Mouse (Mus musculus) left cerebral cortex, adult 18-20 months (tissue): ENCODE data around the gene Gab3. TPM values are rescaled to one million over a fixed set of nuclear protein-coding genes. Genes with fewer than 3 reads are reported as not detected.

Experiments used
- DNase-seq, 2 experiments: peaks; one replicate each; pipeline ENCODE4 v3.0.0; 2021 to 2022; ENCODE audit warnings: low spot score in 2 of 2, mixed read lengths in 1 of 2
- long read RNA-seq, 2 experiments: library from polyadenylated mRNA; stranded (forward); transcript quantifications; one replicate each; pipeline ENCODE4 v2.0.0; 2021
- total RNA-seq, 2 experiments: library from RNA; stranded (reverse); gene quantifications; 2 replicates each; pipeline ENCODE4 v1.2.3; 2021

Gab3 gene
- 1 to 10 TPM; 1.8 to 2.1 TPM for total RNA-seq
- long read RNA-seq, experiment 1, partial matches to known transcripts = 0 of 3 reads
- long read RNA-seq, experiment 1, other reads (novel, unspliced or antisense) = 2 of 3 reads
- long read RNA-seq, experiment 2, partial matches to known transcripts = 0 of 1 reads
- long read RNA-seq, experiment 2, other reads (novel, unspliced or antisense) = 1 of 1 reads

GRCm38 (mm10) chrX:75084774-75085508, at the start of gene Gab3:
TSS of gene Gab3 (minus strand) at chrX:75085458.
- peak; percentile 5 to 36 for DNase-seq

- DNase-seq = peak; percentile 42 to 65
Observed at GRCm38 (mm10) chrX:75130467-75131160, 45.4 kb upstream of the Gab3 start, which contains the start of gene Mpp1. TSS of gene Mpp1 (minus strand) at chrX:75131016.

- DNase-seq = no peak
Observed at GRCm38 (mm10) chrX:75129474-75129873, 44.2 kb upstream of the Gab3 start.

GRCm38 (mm10) chrX:75128333-75128980, 43.2 kb upstream of the Gab3 start:
- DNase-seq = no peak

- no peak for DNase-seq
Observed at GRCm38 (mm10) chrX:75126893-75127292, 41.6 kb upstream of the Gab3 start.

- DNase-seq = no peak
Observed at GRCm38 (mm10) chrX:75125606-75126005, 40.3 kb upstream of the Gab3 start.

GRCm38 (mm10) chrX:75115550-75115949, 30.3 kb upstream of the Gab3 start:
- no peak for DNase-seq

- DNase-seq = no peak
Observed at GRCm38 (mm10) chrX:75102293-75102692, 17.0 kb upstream of the Gab3 start.

- DNase-seq = no peak
Observed at GRCm38 (mm10) chrX:75098799-75099198, 13.5 kb upstream of the Gab3 start.

GRCm38 (mm10) chrX:75096163-75096770, 11.0 kb upstream of the Gab3 start:
- no peak for DNase-seq

- peak; percentile 79 to 86 for DNase-seq
Observed at GRCm38 (mm10) chrX:75095369-75096162, 10.3 kb upstream of the Gab3 start, which contains the start of gene Dkc1. TSS of gene Dkc1 (plus strand) at chrX:75095854.

- no peak for DNase-seq
Observed at GRCm38 (mm10) chrX:75085654-75086053, 396 bp upstream of the Gab3 start.

GRCm38 (mm10) chrX:75083982-75084773, 1.1 kb downstream of the Gab3 start:
- DNase-seq = peak; percentile 4 to 9

GRCm38 (mm10) chrX:75082351-75082750, 2.9 kb downstream of the Gab3 start:
- no peak for DNase-seq

GRCm38 (mm10) chrX:75056120-75056775, 29.0 kb downstream of the Gab3 start:
- DNase-seq = no peak

- no peak for DNase-seq
Observed at GRCm38 (mm10) chrX:75046921-75047635, 38.2 kb downstream of the Gab3 start.

GRCm38 (mm10) chrX:75045931-75046330, 39.3 kb downstream of the Gab3 start:
- DNase-seq = no peak

- no peak for DNase-seq
Observed at GRCm38 (mm10) chrX:75044595-75044994, 40.7 kb downstream of the Gab3 start.
